Mouse (Mus musculus) embryonic fibroblast, embryonic 13.5 days (primary cell): ENCODE measurements around the gene Iars2. TPM values are rescaled to one million over a fixed set of nuclear protein-coding genes. Genes with fewer than 3 reads are reported as not detected.
"Not testable (repeated sequence)": the region's sequence is repeated elsewhere in the genome, so short reads cannot be mapped to it uniquely, and the experiment has no call there.

Experiments
- H3K27ac ChIP-seq: 2 replicates; pipeline ENCODE4 v1.5.1; 2012; ENCODE audit warnings: low read length, control low read depth, inconsistent platforms; ENCODE audit not compliant: insufficient read depth
- H3K4me1 ChIP-seq: 2 replicates; pipeline ENCODE4 v1.6.1; 2011; ENCODE audit warnings: low read length; ENCODE audit not compliant: control insufficient read depth, insufficient read depth
- H3K4me3 ChIP-seq: 2 replicates; pipeline ENCODE4 v1.5.1; 2011; ENCODE audit warnings: mild to moderate bottlenecking, control low read depth, low read length; ENCODE audit not compliant: insufficient read depth
- CTCF ChIP-seq: IDR thresholded peaks from 2 replicates; pipeline ENCODE4 v1.5.1; 2011; ENCODE audit warnings: mild to moderate bottlenecking, control low read depth, low read length, moderate library complexity, borderline replicate concordance; ENCODE audit not compliant: insufficient read depth
- POLR2A ChIP-seq: IDR thresholded peaks from 2 replicates; pipeline ENCODE4 v1.6.1; 2011; ENCODE audit warnings: low read depth, mild to moderate bottlenecking, control low read depth, low read length, moderate library complexity
- polyA plus RNA-seq: library from polyadenylated mRNA; stranded (reverse); fragments of >200 nt; gene quantifications from 2 replicates; pipeline ENCODE4 v1.2.4, GENCODE M21; 2011; ENCODE audit warnings: low read depth; ENCODE audit not compliant: missing spikeins, insufficient read length

Iars2 gene
- polyA plus RNA-seq, 1 experiment: 42.9 TPM

DNA sequence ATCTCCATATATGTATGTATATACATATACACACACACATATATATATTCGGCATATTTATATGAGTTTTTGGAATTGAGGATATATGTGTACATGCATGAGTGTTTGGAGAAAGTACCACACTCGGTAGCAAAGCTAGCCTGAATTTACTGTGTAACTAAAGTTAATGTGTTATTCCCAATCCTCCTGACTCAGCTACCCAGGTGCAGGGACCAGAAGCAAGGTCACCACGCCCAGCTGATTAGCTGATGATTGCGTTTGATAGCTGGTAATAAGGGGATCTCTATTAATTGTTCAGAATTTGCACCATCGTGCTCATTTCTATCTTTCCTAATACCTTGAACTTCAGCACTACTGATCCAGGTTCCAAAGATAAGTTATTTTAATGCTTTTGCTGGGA is 4.5 kb upstream of the Iars2 start:
- no peak overlapping the region for H3K27ac ChIP-seq
- no peak overlapping the region for H3K4me3 ChIP-seq
- TF ChIP-seq POLR2A (no peak), CTCF (no peak)
- H3K4me1 ChIP-seq: peaks cover 2% of the 10 kb centered on the region; the same call in 1 of the 2 replicates

DNA sequence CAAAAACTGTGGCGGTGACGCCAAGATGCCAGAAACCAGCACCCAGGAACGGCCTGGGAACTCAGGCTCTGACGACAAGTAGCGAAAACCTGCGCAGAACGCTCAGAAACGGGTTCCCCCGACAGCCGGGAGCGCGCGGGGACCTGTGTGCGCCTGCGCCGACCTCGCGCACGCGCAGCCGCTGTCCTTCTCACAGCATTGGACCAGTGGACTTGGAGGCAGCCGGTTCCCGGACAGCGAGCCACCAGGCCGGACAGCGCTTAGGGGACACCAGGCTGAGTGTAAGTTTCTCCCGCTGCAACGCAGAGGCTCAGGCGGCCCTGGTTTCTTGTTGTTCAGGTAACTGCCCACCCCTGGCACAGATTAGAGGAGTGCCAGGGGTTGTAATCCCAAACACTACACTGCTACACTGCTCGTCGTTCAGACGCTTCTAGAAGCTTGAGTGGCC is 2.8 kb upstream of the Iars2 start, which contains the start of gene Bpnt1:
TSS of gene Bpnt1 (plus strand) at position 167 of the 448 bp plus-strand sequence.
- TF ChIP-seq CTCF (no peak), POLR2A (peak; percentile 97)
- Histone ChIP-seq H3K27ac (peak within 1 kb of the TSS; percentile 63), H3K4me3 (peak within 1 kb of the TSS; percentile 88), H3K4me1 (0 out of 2 replicates have a peak, but pooled peaks cover 2% of the 10 kb centered on the region)

DNA sequence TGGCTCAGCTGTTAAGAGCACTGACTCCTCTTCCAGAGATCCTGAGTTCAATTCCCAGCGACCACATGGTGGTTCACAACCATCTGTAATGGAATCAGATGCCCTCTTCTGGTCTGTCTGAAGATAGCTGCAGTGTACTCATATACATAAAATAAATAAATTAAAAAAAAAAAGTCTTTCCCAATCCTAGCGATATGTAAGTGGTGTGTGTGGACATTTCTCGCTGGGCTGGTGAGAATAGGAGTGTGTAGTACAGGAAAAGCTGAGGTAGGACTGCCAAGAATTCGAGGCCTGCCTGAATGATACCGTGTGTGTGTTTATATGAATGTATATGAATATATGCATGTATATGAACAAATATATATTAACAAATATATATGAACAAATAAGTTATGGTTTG is 2.2 kb upstream of the Iars2 start:
- 0 out of 2 replicates have a peak, but pooled peaks cover 2% of the 10 kb centered on the region for H3K4me1 ChIP-seq
- no peak overlapping the region for H3K4me3 ChIP-seq

DNA sequence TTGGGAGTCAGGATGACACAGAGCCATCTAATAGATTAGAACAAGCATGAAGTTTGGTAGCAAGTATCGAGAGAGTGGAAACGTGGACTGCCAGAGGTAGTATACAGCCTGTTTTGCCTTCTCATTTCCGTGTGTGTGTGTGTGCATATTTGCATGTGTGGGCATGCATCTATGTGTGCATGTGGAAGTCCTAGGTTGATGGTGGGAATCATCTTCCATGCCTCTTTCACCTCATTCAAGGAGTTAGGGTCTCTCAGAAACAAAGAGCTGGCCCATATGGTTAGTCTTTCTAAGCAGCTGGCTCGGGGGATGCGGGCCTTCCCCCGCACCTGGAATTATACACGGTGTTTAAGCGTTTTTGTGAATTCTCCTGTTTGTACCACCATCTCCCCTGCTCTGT is 655 bp upstream of the Iars2 start:
- H3K4me1 ChIP-seq: no peaks in the 10 kb centered on the region
- H3K4me3 ChIP-seq: no peak overlapping the region
- no peak overlapping the region for H3K27ac ChIP-seq
- no peak for TF ChIP-seq POLR2A
- TF ChIP-seq CTCF: no peak

More for the DNA sequence above, 2.2 kb upstream of the Iars2 start:
- H3K27ac ChIP-seq: no peak overlapping the region
- TF ChIP-seq POLR2A (no peak), CTCF (no peak)

DNA sequence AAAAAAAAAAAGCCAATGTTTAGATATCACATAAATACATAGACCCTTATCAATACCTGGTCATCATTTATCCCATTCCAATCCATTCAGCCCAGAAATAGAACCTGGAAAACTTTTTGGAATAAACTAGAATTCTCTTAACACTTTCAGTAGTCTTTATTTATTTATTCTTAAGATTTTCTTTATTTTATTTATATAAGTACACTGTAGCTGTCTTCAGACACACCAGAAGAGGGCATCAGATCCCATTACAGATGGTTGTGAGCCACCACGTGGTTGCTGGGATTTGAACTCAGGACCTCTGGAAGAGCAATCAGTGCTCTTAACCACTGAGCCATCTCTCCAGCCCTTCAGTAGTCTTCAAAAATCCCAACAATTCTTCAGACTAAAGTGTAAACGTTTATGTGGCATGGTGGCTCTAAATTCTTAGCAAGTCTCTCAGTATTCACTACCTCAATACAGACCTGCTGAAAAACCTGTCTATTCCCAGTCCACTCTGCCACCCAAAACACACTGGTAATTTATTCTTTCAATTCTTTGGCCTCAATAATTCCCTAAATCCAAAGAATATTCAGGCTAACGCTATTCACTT is 1.3 kb downstream of the Iars2 start:
- not testable (repeated sequence) for H3K27ac ChIP-seq, H3K4me1 ChIP-seq
- H3K4me3 ChIP-seq: peak overlapping the region; percentile 66

DNA sequence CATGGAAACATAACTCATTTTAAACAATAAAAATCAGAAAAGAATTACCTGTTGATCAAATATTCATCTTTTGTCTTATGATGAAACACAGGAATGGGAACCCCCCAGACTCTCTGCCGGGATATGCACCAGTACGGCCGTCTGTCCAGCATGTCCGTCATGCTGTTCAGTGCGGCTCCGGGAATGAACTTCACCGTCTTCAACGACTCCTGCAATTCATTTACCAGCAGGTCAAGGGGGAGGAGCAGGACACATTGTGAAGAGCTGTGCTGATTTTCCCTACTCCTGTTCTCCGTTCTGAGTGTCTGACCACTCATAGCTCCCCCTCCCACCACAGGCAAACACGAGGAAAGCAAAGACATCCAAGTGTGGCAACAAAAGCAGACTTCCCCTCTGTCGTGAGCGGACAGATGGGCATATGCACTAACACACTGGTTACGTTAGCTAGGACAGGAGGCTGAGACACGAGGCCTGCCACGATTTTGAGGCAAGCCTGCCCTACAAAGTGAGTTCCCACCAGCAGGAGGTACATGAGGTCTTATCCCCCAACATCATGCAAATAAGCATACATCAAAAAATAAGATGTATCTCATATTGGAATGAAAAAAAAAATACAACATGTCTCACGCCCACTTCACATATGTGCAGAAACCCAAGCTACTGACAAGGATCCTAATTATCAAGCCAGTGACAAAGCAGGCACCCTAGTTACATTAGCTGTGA is 13.2 kb downstream of the Iars2 start:
- Histone ChIP-seq H3K4me1 (no peaks in the 10 kb centered on the region), H3K4me3 (no peak overlapping the region), H3K27ac (no peak overlapping the region)
- TF ChIP-seq POLR2A (no peak), CTCF (no peak)

DNA sequence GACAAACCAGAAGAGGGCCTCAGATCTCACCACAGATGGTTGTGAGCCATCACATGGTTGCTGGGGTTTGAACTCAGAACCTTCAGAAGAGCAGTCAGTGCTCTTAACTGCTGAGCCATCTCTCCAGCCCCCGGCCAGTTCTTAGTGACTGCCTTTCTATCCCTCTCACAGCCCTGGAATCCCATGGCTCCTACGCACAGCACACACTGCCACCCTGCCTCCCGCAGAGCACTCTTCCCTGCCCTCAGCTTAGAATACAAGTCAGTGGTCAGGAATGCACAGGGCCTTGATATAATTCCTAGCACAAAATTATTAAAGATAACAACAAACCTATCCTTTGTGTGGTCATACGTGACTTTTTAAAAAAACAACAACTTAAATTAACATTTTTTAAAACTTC is 14.7 kb downstream of the Iars2 start:
- TF ChIP-seq POLR2A (no peak), CTCF (no peak)
- no peaks in the 10 kb centered on the region for H3K4me1 ChIP-seq
- H3K4me3 ChIP-seq: no peak overlapping the region
- H3K27ac ChIP-seq: no peak overlapping the region

DNA sequence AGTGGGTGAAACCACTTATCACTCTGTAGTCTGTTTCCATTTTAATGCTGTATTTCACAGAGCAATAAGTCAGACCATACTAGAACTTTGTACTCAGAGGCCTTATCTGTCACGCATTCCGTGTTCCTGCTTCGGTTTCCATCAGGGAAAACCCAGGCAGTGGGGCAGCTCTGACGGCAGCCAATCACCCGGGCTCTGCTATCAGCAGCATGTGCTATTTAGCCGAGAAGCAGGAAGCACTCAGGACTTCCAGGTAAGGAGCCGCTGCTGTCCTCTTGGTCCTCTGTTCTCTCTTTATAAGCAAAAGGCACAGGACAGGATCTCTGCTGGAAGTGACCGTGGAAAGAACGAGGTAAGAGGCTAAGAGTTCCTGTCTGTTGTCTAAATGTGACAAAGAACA is 17.2 kb downstream of the Iars2 start:
- TF ChIP-seq CTCF (no peak), POLR2A (no peak)
- no peaks in the 10 kb centered on the region for H3K4me1 ChIP-seq
- no peak overlapping the region for H3K4me3 ChIP-seq
- no peak overlapping the region for H3K27ac ChIP-seq

DNA sequence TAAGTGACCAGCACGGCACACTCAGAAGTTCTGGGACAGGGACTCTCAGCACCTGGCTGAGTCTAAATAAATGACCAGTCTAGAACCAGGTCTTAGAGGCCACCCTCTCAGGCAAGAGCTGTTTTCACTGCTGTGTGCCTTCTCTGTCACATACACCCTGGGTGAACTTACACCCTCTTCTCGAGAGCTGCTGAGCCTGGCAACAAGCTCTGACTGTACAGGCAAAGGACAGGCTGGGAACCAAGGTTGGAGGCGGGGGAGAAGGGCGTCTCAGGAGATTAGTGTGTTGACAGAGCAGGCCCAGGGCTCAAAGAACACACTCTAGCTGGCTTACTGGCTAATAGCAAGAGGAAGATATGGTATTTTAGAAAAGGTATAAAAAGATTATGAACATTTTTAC is 20.3 kb downstream of the Iars2 start:
- H3K4me3 ChIP-seq: no peak overlapping the region
- H3K4me1 ChIP-seq: no peaks in the 10 kb centered on the region
- no peak overlapping the region for H3K27ac ChIP-seq
- TF ChIP-seq CTCF (no peak), POLR2A (no peak)

DNA sequence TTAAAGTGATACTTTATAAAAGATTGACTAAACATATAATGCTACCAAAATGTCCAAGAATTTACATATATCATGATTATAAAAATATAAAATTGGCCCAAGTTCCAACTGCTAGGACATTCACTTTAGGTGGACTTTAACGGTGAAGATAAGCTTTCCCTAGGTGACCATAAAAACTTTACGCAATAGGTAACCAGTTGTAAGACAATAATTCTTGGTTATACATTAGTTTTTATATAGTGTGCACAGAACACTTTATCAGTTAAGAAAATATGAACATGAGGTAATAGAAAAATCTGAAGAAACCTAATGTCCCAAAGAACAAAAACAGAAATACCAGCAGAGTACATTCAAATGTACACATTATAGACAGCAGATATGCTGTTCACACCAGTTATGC is 20.9 kb downstream of the Iars2 start:
- no peak for TF ChIP-seq CTCF
- TF ChIP-seq POLR2A: no peak
- H3K27ac ChIP-seq: no peak overlapping the region
- no peaks in the 10 kb centered on the region for H3K4me1 ChIP-seq
- no peak overlapping the region for H3K4me3 ChIP-seq

DNA sequence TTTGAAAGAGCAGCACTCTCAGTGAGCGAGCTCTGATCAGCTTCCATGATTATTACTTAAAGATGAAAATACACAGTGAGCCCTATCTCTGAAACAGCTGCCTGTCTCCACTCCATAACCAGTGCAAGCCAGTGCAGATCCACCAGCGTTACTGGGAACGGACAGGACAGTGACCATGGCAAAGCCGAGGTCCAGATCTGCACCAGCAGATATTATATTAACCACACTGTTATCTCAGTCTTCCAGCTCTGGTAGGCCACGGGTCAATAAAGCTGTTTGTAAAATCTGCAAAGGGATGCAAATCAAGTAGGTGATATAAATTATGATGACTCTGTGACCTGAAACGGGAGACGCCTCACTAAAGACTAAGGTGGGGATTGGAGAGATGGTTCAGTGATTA is 21.6 kb downstream of the Iars2 start:
- H3K4me1 ChIP-seq: no peaks in the 10 kb centered on the region
- TF ChIP-seq POLR2A (no peak), CTCF (no peak)
- H3K27ac ChIP-seq: no peak overlapping the region
- H3K4me3 ChIP-seq: no peak overlapping the region
